Mouse (Mus musculus): ENCODE results near the gene Kmt5c. TPM values are rescaled to one million over a fixed set of nuclear protein-coding genes. Genes with fewer than 3 reads are reported as not detected.

Kmt5c gene
- polyA plus RNA-seq, 1 experiment = 610 TPM

DNA sequence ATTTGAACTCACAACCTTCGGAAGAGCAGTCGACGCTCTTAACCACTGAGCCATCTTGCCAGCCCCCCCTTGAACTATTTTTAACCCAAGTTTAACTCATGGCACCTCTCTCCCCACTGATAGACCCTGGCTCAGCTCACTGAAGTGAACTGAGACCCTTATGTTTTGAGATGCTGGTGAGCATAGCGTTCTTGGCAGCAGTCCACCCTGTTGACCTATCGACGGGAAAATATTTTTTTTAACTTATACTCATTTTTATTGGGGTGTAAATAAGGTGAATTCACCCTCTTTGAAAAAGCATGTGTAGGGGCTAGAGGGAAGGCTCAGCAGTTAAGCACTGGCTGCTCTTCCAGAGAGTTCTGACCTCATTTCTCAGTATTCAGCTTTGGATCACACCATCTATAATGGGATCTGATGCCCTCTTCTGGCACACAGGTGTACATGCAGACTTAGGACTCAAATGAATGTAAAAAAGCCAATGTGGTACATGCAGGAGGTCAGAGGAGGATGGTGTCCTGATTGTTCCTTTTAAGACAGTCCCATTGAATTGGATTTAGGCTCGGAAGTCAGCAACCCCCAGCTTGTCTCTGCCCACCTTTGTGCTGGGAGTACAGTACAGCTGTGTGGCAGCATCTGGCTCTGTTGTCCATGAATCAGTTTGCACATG is 56.0 kb downstream of the Kmt5c start:
- TF ChIP-seq GATA1 (IDR thresholded peaks at IDR 0.05; ENCODE audit: low read length) = no peak

Other genes starting within 250 kb of the Kmt5c start
- gene Ppp1r12c, start 238.4 kb upstream of the Kmt5c start, polyA plus RNA-seq (2012) = 166 and 206 TPM in 2 replicates
- 0.11 and 0.14 TPM in 2 replicates for gene Tnnt1, start 223.7 kb upstream of the Kmt5c start, polyA plus RNA-seq (2012)
- 0.81 and 1.2 TPM in 2 replicates for gene Tnni3, start 215.9 kb upstream of the Kmt5c start, polyA plus RNA-seq (2012)
- 0.03 TPM in 1 of 2 replicates, not detected in the other for gene Dnaaf3, start 207.7 kb upstream of the Kmt5c start, polyA plus RNA-seq (2012)
- gene Syt5, start 192.6 kb upstream of the Kmt5c start, polyA plus RNA-seq (2012) = not detected in 2 replicates
- not detected in 2 replicates for gene Ptprh, start 136.1 kb upstream of the Kmt5c start, polyA plus RNA-seq (2012)
- 2.8 and 3.7 TPM in 2 replicates for gene Tmem86b, start 108.7 kb upstream of the Kmt5c start, polyA plus RNA-seq (2012)
- 272 and 281 TPM in 2 replicates for gene Ppp6r1, start 81.1 kb upstream of the Kmt5c start, polyA plus RNA-seq (2012)
- gene Hspbp1, start 55.0 kb upstream of the Kmt5c start, polyA plus RNA-seq (2012) = 234 and 302 TPM in 2 replicates
- not detected in 2 replicates for gene Brsk1, start 49.5 kb upstream of the Kmt5c start, polyA plus RNA-seq (2012)
- gene Tmem150b, start 14.9 kb upstream of the Kmt5c start, polyA plus RNA-seq (2012) = 0.04 TPM in 1 of 2 replicates, not detected in the other
- gene Cox6b2, start 13.0 kb downstream of the Kmt5c start, polyA plus RNA-seq (2012) = 125 and 159 TPM in 2 replicates
- gene Fam71e2, start 31.2 kb downstream of the Kmt5c start, polyA plus RNA-seq (2012) = not detected in 2 replicates
- 0.51 and 0.60 TPM in 2 replicates for gene Il11, start 42.7 kb downstream of the Kmt5c start, polyA plus RNA-seq (2012)
- 0.12 TPM in 1 of 2 replicates, not detected in the other for gene Tmem190, start 42.8 kb downstream of the Kmt5c start, polyA plus RNA-seq (2012)
- gene Tmem238, start 49.5 kb downstream of the Kmt5c start, polyA plus RNA-seq (2012) = 128 and 187 TPM in 2 replicates
- gene Rpl28, start 52.8 kb downstream of the Kmt5c start, polyA plus RNA-seq (2012) = 12,006 and 12,218 TPM in 2 replicates
- 434 and 528 TPM in 2 replicates for gene Ube2s, start 72.5 kb downstream of the Kmt5c start, polyA plus RNA-seq (2012)
- not detected in 2 replicates for gene Shisa7, start 104.6 kb downstream of the Kmt5c start, polyA plus RNA-seq (2012)
- 11.3 and 13.0 TPM in 2 replicates for gene Isoc2b, start 130.1 kb downstream of the Kmt5c start, polyA plus RNA-seq (2012)
- gene Isoc2a, start 137.0 kb downstream of the Kmt5c start, polyA plus RNA-seq (2012) = 10.8 and 31.1 TPM in 2 replicates
- gene Gm36210, start 166.4 kb downstream of the Kmt5c start, polyA plus RNA-seq (2012) = not detected in 2 replicates
- gene Zfp628, start 175.1 kb downstream of the Kmt5c start, polyA plus RNA-seq (2012) = 57.2 and 60.0 TPM in 2 replicates
- 1.8 TPM in 2 replicates for gene Nat14, start 181.9 kb downstream of the Kmt5c start, polyA plus RNA-seq (2012)
- gene Ssc5d, start 185.7 kb downstream of the Kmt5c start, polyA plus RNA-seq (2012) = 0.05 TPM in 2 replicates
- gene Sbk2, start 224.3 kb downstream of the Kmt5c start, polyA plus RNA-seq (2012) = not detected in 2 replicates
- not detected in 2 replicates for gene Sbk3, start 231.1 kb downstream of the Kmt5c start, polyA plus RNA-seq (2012)

All from G1E-ER4 (cell line).